Mouse (Mus musculus): ENCODE results near the gene Anapc7.
"Not testable (repeated sequence)": the region's sequence is repeated elsewhere in the genome, so short reads cannot be mapped to it uniquely, and the experiment has no call there.

Gene Anapc7

GRCm38 (mm10) chr5:122405537-122405936, 16.0 kb upstream of the Anapc7 start:
- DNase-seq (ENCODE audit: low spot score) = no peak

DNA sequence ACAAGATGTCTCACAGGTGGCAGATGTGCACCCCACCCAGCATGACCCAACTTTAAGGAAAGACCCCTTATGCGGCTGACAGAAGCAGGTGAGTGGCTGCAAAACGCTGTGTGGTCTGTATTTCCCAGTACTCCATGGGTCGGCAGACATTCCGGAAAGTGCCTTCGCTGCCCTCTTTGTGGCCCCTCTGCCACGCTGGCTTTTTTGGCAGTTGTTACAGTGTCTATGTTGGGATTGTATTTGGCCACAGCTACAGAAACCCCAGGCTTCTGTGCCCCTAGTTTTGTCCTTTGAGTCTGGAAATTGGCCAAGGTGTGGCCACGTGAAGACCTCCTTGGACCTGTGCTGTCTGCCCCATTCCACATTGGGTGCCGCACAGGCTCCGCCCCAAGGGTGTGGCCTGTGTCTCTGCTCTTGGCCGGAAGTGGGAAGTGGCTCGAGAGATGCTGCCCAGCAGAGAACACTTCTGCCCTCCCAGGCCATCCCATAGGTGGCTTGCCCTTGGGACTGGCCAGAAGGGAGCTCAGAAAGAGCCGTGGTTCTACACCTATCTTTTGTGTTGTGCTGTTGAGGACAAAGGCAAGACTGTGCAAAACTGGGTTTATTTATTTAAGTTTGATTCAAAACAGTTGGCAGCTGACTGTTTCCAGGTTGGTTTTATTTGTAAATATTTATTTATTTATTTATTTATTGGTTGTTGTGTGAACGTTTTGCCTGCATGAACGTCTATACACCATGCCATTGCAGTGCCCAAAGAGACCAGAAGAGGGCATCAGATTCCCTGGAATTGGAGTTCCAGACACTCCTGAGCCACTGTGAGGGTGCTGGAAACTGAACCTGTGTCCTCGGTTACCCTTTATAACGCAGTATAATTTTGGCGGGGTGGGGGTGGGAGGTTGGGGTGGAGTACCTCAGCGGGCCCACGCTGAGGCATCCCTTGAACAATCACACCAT, 11.5 kb upstream of the Anapc7 start:
- DNase-seq (ENCODE audit: low spot score) = no peak

GRCm38 (mm10) chr5:122411892-122412291, 9.6 kb upstream of the Anapc7 start:
- no peak for DNase-seq (ENCODE audit: low spot score)

- DNase-seq (ENCODE audit: low spot score) = no peak
Measured at GRCm38 (mm10) chr5:122412826-122413225, 8.7 kb upstream of the Anapc7 start.

GRCm38 (mm10) chr5:122414351-122414750, 7.1 kb upstream of the Anapc7 start:
- DNase-seq (ENCODE audit: low spot score) = no peak

DNA sequence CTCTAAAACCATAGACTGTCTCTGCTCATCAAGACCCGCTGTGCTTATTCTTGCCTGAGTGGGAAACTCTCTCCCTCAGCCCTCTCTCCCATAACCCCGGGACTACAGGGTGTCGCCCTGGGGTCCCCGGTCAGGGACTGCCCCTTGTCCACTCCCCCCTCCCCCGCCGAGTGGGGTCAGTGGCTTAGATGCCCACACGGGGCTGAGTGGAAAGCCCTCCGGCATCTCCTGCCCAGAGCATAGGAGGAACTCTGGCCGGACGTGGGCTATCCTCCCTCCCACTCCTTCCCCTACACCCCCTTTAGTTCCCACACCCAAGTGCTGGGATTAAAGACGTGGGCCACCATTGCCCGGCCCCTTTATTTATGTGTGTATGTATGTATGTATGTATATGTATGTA, 6.0 kb upstream of the Anapc7 start:
- DNase-seq (ENCODE audit: low spot score) = no peak

DNA sequence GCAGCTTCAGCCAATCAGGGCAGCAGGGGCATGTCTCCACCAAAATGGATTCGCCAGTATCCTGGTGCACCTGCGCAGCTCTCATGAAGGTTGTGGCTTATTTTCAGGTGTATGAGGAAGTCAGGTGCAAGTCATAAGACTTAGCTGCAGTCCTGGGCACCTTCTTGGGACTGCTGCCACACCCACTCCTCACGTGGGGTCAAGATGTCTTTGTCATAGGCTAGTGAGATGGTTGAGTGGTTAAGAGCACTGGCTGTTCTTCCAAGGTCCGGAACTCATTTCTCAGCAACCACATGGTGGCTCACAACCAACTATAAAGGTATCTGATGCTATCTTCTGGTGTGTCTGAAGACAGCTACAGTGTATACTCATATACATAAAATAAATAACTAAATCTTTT, 817 bp upstream of the Anapc7 start:
- not testable (repeated sequence) for DNase-seq (ENCODE audit: low spot score)

- peak; percentile 90 for DNase-seq (ENCODE audit: low spot score)
Measured at GRCm38 (mm10) chr5:122422071-122422964, 825 bp downstream of the Anapc7 start.

- DNase-seq (ENCODE audit: low spot score) = no peak
Measured at GRCm38 (mm10) chr5:122423083-122423482, 1.6 kb downstream of the Anapc7 start.

GRCm38 (mm10) chr5:122425550-122425949, 4.1 kb downstream of the Anapc7 start:
- no peak for DNase-seq (ENCODE audit: low spot score)

GRCm38 (mm10) chr5:122430036-122430775, 8.7 kb downstream of the Anapc7 start:
- DNase-seq (ENCODE audit: low spot score) = no peak

- no peak for DNase-seq (ENCODE audit: low spot score)
Measured at GRCm38 (mm10) chr5:122431221-122431620, 9.7 kb downstream of the Anapc7 start.

DNA sequence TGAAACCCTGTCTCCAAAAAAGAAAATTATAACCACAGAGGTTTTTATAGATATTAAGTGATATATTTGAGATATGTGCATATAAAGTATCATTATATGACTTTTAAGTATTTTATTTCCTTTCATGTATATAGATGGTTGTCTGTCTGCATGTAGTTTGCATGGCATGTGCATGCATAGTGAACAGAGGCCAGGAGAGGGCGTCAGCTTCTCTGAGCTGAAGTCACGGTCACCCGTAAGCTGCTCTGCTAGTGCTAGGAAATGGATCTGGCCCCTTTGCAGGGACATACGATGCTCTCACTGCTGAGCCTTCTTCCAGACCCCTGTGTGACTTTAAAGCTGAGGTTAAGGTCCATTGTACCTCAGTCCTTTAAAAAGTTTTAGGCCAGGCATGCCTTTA, 13.0 kb downstream of the Anapc7 start:
- no peak for DNase-seq (ENCODE audit: low spot score)

GRCm38 (mm10) chr5:122439400-122440094, 18.1 kb downstream of the Anapc7 start:
- no peak for DNase-seq (ENCODE audit: low spot score)

DNA sequence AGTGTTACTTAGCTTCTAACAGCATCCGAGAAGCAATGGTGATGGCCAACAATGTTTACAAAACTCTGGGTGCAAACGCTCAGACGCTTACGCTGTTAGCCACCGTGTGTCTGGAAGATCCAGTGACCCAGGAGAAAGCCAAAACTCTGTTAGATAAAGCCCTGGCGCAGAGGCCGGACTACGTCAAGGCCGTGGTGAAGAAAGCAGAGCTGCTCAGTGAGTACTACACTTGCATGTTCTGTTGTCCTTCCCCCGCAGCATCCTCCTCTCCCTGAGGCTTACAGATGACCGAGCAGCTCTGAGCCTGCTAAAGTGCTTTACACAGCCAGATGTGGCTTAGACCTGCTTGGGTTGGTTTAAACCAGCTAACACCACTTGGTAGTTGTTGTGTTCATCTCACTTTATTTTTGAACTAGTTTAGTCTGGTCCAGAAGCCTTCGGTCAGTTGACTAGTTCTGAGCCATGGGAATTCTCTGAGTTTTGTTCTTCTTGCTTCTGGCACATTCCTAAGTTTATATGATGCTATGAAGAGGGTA, 18.7 kb downstream of the Anapc7 start:
- DNase-seq (ENCODE audit: low spot score) = no peak

DNA sequence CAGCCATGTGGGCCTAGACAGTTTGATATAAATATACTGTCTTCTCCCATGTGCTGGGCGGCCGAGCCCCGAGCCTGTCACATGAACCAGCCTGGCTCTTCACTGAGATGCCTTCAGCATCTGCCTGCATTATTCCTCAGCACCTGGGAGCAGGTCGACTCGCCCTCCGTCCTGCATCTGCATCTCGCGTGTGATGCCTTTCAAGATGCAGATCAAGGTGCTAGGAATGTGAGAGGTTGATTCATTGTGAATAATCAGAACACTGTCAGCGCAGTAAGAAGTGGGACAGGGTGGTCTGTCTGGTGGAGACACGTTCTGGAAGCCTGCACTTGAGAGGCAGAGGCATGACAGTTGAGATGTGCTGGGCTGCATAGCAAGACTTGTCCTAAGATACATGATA, 23.0 kb downstream of the Anapc7 start:
- DNase-seq (ENCODE audit: low spot score) = no peak

DNA sequence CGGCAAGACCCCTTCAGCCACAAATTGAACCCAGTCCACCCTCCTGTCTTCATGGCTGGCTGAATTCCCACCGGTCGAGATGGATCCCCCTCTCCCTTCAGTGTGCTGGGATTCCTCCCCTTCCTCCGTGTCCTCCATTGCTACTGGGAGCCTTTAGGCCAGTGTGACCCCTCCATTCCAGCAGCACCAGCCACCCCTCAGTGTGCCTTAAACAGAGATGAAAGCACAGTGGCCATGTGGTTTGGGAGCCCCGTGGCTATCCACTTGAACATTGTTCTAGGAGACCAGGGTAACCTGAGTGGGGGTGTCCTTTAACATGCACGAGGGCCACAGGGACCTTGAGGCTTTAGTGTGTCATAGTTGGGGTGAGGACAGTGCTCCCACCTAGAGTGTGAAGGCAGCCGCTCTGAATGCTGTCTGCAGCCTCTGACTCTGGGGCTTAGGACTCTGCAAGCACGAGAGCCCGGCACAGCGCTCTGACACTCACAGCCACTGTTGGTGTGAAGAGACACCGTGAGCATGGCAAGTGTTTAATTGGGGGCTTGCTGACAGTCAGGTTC, 23.6 kb downstream of the Anapc7 start:
- DNase-seq (ENCODE audit: low spot score) = no peak

DNA sequence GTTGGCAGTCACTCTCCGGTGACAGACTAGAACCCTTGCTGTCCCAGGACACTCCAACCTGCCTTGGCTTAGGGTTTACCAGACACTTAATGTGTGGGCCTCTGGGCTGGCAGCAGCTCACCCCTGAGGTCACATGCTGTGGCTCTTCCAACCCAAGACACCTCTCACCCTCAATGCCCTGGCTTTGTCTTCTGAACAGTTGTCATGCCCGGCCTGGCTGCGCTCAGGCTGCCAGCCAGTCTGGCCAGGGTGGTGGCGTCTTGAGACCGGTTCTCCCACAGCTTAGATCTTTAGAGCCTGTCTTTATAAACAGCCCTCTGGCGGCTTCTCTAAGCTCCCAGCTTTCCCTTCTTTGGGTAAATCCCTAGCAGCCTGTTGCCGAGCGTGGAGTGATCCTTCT, 26.4 kb downstream of the Anapc7 start:
- no peak for DNase-seq (ENCODE audit: low spot score)

- DNase-seq (ENCODE audit: low spot score) = no peak
Measured at GRCm38 (mm10) chr5:122448869-122449268, 27.4 kb downstream of the Anapc7 start.

GRCm38 (mm10) chr5:122449946-122450345, 28.5 kb downstream of the Anapc7 start:
- no peak for DNase-seq (ENCODE audit: low spot score)

GRCm38 (mm10) chr5:122450913-122451317, 29.4 kb downstream of the Anapc7 start:
- DNase-seq (ENCODE audit: low spot score) = no peak
